Mouse (Mus musculus) MEL (cell line): Measurements from ENCODE around the gene Nars2. TPM values are rescaled to one million over a fixed set of nuclear protein-coding genes. Genes with fewer than 3 reads are reported as not detected.

Experiments used
- DNase-seq: peaks from one replicate; pipeline ENCODE4 v3.0.0; 2011; ENCODE audit warnings: low read depth, low spot score
- H3K27ac ChIP-seq: 2 replicates; pipeline ENCODE4 v1.5.1; 2012; ENCODE audit warnings: low read depth, mild to moderate bottlenecking, control low read depth, low read length, moderate library complexity; ENCODE audit not compliant: control insufficient read depth
- H3K27me3 ChIP-seq, 2 experiments: fragments of 150-350 bp in 1 of 2; sonication (generic) in 1 of 2; 2 replicates each; pipeline ENCODE4 v1.6.1; 2012; ENCODE audit warnings: low read length in 2 of 2, mild to moderate bottlenecking in 2 of 2, improper control_type of control experiment in 1 of 2, moderate library complexity in 1 of 2; ENCODE audit not compliant: insufficient read depth in 2 of 2, control insufficient read depth in 1 of 2
- H3K36me3 ChIP-seq, 2 experiments: 2 replicates each; pipeline ENCODE4 v1.6.1; 2012 to 2014; ENCODE audit warnings: low read length in 2 of 2, improper control_type of control experiment in 1 of 2, inconsistent platforms in 1 of 2, mild to moderate bottlenecking in 1 of 2; ENCODE audit not compliant: insufficient read depth in 2 of 2, control insufficient read depth in 1 of 2
- H3K4me1 ChIP-seq, 2 experiments: fragments of 150-350 bp in 1 of 2; sonication (generic) in 1 of 2; 2 replicates each; pipeline ENCODE4 v1.6.1; 2012; ENCODE audit warnings: low read length in 2 of 2, improper control_type of control experiment in 1 of 2, mild to moderate bottlenecking in 1 of 2; ENCODE audit not compliant: insufficient read depth in 2 of 2, control insufficient read depth in 1 of 2
- H3K4me3 ChIP-seq, 2 experiments: fragments of 150-350 bp in 1 of 2; sonication (generic) in 1 of 2; 2 replicates each; pipeline ENCODE4 v1.5.1; 2012; ENCODE audit warnings: low read depth in 2 of 2, low read length in 2 of 2, mild to moderate bottlenecking in 2 of 2, moderate library complexity in 2 of 2, control low read depth in 1 of 2, improper control_type of control experiment in 1 of 2; ENCODE audit not compliant: control insufficient read depth in 1 of 2, insufficient read depth in 1 of 2
- H3K79me2 ChIP-seq: 2 replicates; pipeline ENCODE4 v1.6.1; 2012; ENCODE audit warnings: mild to moderate bottlenecking, low read length, moderate library complexity; ENCODE audit not compliant: control insufficient read depth, poor library complexity, insufficient read depth
- H3K9ac ChIP-seq: 2 replicates; pipeline ENCODE4 v1.6.1; 2012; ENCODE audit warnings: low read depth, mild to moderate bottlenecking, control low read depth, low read length, moderate library complexity; ENCODE audit not compliant: control insufficient read depth, poor library complexity, severe bottlenecking
- H3K9me3 ChIP-seq: fragments of 150-350 bp; sonication (generic); replicated peaks from 2 replicates; pipeline ENCODE4 v1.6.1; 2012; ENCODE audit warnings: mild to moderate bottlenecking, low read length, improper control_type of control experiment, moderate library complexity; ENCODE audit not compliant: insufficient read depth
- BHLHE40 ChIP-seq: IDR thresholded peaks from 2 replicates; pipeline ENCODE4 v1.6.1; 2012; ENCODE audit warnings: low read depth, mild to moderate bottlenecking, inconsistent platforms, low read length, improper control_type of control experiment, borderline replicate concordance
- CHD1 ChIP-seq: IDR thresholded peaks from 2 replicates; pipeline ENCODE4 v1.6.1; 2012; ENCODE audit warnings: low read depth, mild to moderate bottlenecking, inconsistent platforms, low read length, improper control_type of control experiment
- CHD2 ChIP-seq: IDR thresholded peaks from 2 replicates; pipeline ENCODE4 v1.6.1; 2011; ENCODE audit warnings: low read length, improper control_type of control experiment
- E2F4 ChIP-seq: IDR thresholded peaks from 2 replicates; pipeline ENCODE4 v1.6.1; 2011; ENCODE audit warnings: low read depth, low read length, improper control_type of control experiment, borderline replicate concordance
- ELF1 ChIP-seq: IDR thresholded peaks from 2 replicates; pipeline ENCODE4 v1.6.1; 2014; ENCODE audit warnings: low read depth, mild to moderate bottlenecking, inconsistent platforms, low read length, improper control_type of control experiment, moderate library complexity
- EP300 ChIP-seq, 2 experiments: IDR thresholded peaks; 2 replicates each; pipeline ENCODE4 v1.6.1; 2011; ENCODE audit warnings: improper control_type of control experiment in 2 of 2, low read length in 2 of 2, low read depth in 1 of 2, mild to moderate bottlenecking in 1 of 2
- GABPA ChIP-seq: IDR thresholded peaks from 2 replicates; pipeline ENCODE4 v1.6.1; 2012; ENCODE audit warnings: low read depth, mild to moderate bottlenecking, inconsistent platforms, low read length, improper control_type of control experiment, moderate library complexity
- GATA1 ChIP-seq: IDR thresholded peaks from 2 replicates; pipeline ENCODE4 v1.6.1; 2011; ENCODE audit warnings: low read depth, low read length, improper control_type of control experiment
- JUND ChIP-seq: IDR thresholded peaks from 2 replicates; pipeline ENCODE4 v1.6.1; 2011; ENCODE audit warnings: low read depth, mild to moderate bottlenecking, improper control_type of control experiment, low read length
- KAT2A ChIP-seq: conservative IDR thresholded peaks from 2 replicates; pipeline ENCODE4 v1.6.1; 2012; ENCODE audit warnings: low read depth, low read length, improper control_type of control experiment, inconsistent platforms
- MAFK ChIP-seq: IDR thresholded peaks from 2 replicates; pipeline ENCODE4 v1.6.1; 2011; ENCODE audit warnings: low read depth, mild to moderate bottlenecking, low read length, improper control_type of control experiment, borderline replicate concordance
- MAZ ChIP-seq: IDR thresholded peaks from 2 replicates; pipeline ENCODE4 v1.6.1; 2012; ENCODE audit warnings: low read depth, mild to moderate bottlenecking, inconsistent platforms, low read length, improper control_type of control experiment
- MEF2A ChIP-seq: IDR thresholded peaks from 2 replicates; pipeline ENCODE4 v1.6.1; 2014; ENCODE audit warnings: low read depth, mild to moderate bottlenecking, inconsistent platforms, low read length, improper control_type of control experiment; ENCODE audit not compliant: poor library complexity, insufficient replicate concordance, severe bottlenecking; ENCODE audit errors: extremely low read depth
- MXI1 ChIP-seq: IDR thresholded peaks from 2 replicates; pipeline ENCODE4 v1.6.1; 2011; ENCODE audit warnings: mild to moderate bottlenecking, low read depth, low read length, improper control_type of control experiment
- MYB ChIP-seq: IDR thresholded peaks from 2 replicates; pipeline ENCODE4 v1.6.1; 2011; ENCODE audit warnings: mild to moderate bottlenecking, low read depth, low read length, improper control_type of control experiment
- NRF1 ChIP-seq: IDR thresholded peaks from 2 replicates; pipeline ENCODE4 v1.6.1; 2014; ENCODE audit warnings: low read depth, mild to moderate bottlenecking, inconsistent platforms, low read length, improper control_type of control experiment, moderate library complexity; ENCODE audit not compliant: poor library complexity, insufficient read depth, severe bottlenecking
- POLR2A ChIP-seq, 2 experiments: IDR thresholded peaks; 2 replicates each; pipeline ENCODE4 v1.6.1; 2011 to 2012; ENCODE audit warnings: low read length in 2 of 2, mild to moderate bottlenecking in 2 of 2, control low read depth in 1 of 2, improper control_type of control experiment in 1 of 2, low read depth in 1 of 2, moderate library complexity in 1 of 2; ENCODE audit not compliant: control insufficient read depth in 1 of 2, insufficient read depth in 1 of 2, poor library complexity in 1 of 2
- RCOR1 ChIP-seq: IDR thresholded peaks from 2 replicates; pipeline ENCODE4 v1.6.1; 2012; ENCODE audit warnings: low read depth, mild to moderate bottlenecking, inconsistent platforms, low read length, improper control_type of control experiment
- TAL1 ChIP-seq: IDR thresholded peaks from 2 replicates; pipeline ENCODE4 v1.6.1; 2012; ENCODE audit warnings: mild to moderate bottlenecking, inconsistent platforms, low read length, moderate library complexity, mixed read lengths
- TBP ChIP-seq: IDR thresholded peaks from 2 replicates; pipeline ENCODE4 v1.8.0; 2011; ENCODE audit warnings: low read depth, low read length, improper control_type of control experiment
- USF2 ChIP-seq, 2 experiments: IDR thresholded peaks; 2 replicates each; pipeline ENCODE4 v1.6.1; 2011 to 2012; ENCODE audit warnings: improper control_type of control experiment in 2 of 2, low read length in 2 of 2, borderline replicate concordance in 1 of 2, inconsistent platforms in 1 of 2, low read depth in 1 of 2, mild to moderate bottlenecking in 1 of 2; ENCODE audit not compliant: insufficient read depth in 1 of 2
- ZC3H11A ChIP-seq: IDR thresholded peaks from 2 replicates; pipeline ENCODE4 v1.6.1; 2012; ENCODE audit warnings: low read depth, mild to moderate bottlenecking, inconsistent platforms, low read length, improper control_type of control experiment
- ZNF384 ChIP-seq: IDR thresholded peaks from 2 replicates; pipeline ENCODE4 v1.6.1; 2012; ENCODE audit warnings: low read depth, mild to moderate bottlenecking, inconsistent platforms, low read length, improper control_type of control experiment
- polyA plus RNA-seq, 2 experiments: library from polyadenylated mRNA; stranded (reverse) in 1 of 2; unstranded in 1 of 2; fragments of >175 nt in 1 of 2; fragments of >200 nt in 1 of 2; gene quantifications; 2 replicates each; pipeline versions ENCODE4 v1.2.1 to v1.2.4; 2012; ENCODE audit warnings: low replicate concordance in 2 of 2, low read depth in 1 of 2; ENCODE audit not compliant: insufficient read length in 2 of 2, insufficient read depth in 1 of 2, missing spikeins in 1 of 2
- total RNA-seq: library from RNA; depleted of rRNA; stranded (reverse); fragments of 300-350 nt; gene quantifications from 2 replicates; pipeline ENCODE4 v1.2.3, GENCODE M21; 2012

The Nars2 gene
- total and polyA plus RNA-seq, 3 experiments, result 14.7 to 22.9 TPM; not detected in 1

DNA sequence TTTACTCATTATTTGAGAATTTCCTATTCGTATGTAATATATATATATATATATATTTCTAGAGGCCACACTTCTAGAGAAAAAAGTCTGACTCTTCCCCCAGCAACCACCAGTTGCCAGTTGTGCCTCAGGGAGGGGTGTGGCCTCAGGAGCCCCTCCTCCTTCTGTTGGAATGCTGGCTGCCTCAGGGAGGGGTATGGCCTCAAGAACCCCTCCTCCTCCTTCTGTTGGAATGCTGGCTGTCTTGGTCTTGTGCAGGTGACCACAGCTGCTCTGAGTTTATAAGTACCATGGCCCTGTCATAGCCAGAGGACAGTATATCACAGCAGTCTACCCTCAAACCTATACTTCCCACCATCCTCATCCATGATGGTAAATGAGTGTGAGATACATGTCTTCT is 91.7 kb downstream of the Nars2 start:
- TF ChIP-seq MAZ (no peak), JUND (no peak), CHD1 (no peak), MAFK (no peak), MXI1 (no peak), USF2 (IDR thresholded peaks at IDR 0.05; ENCODE audit: borderline replicate concordance in 1 of 2, insufficient read depth in 1 of 2, low read depth in 1 of 2, low read length in 2 of 2) (no peak), MYB (no peak), ZC3H11A (no peak), ELF1 (no peak), TAL1 (no peak), NRF1 (no peak)
- no peak for DNase-seq
- H3K9me3 ChIP-seq, result no peaks in the 10 kb centered on the region
- H3K4me3 ChIP-seq, result no peak overlapping the region
- H3K27me3 ChIP-seq, result no peaks in the 10 kb centered on the region
- H3K9ac ChIP-seq, result no peak overlapping the region
- H3K36me3 ChIP-seq, result peaks cover 0 to 13% of the 10 kb centered on the region in 2 experiments; a peak in 2 of 4 replicates
- no peaks in the 10 kb centered on the region for H3K79me2 ChIP-seq
- H3K4me1 ChIP-seq, result no peaks in the 10 kb centered on the region; a peak in 1 of 4 replicates
- no peak overlapping the region for H3K27ac ChIP-seq

DNA sequence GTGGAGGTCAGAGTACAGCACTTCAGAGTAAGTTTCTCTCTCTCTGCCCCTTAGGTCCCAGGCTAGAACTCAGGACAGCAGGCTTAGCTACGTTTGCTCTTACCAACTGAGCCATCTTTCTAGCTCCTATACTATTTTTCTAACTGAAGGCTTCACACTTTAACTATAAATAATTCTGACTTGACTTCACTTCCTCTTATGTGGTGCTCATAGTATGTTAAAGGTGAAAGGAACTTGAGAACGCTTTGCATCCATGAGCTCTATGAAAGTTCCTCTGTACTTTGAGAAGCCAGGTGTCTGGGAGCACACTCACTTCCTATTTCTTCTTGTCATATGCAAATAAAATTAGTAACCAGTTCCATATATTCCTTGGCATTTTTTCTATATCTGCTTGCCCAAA is 109.7 kb downstream of the Nars2 start:
- Histone ChIP-seq H3K27ac (no peak overlapping the region), H3K9me3 (no peaks in the 10 kb centered on the region), H3K9ac (no peak overlapping the region), H3K36me3 (peaks cover 0 to 7% of the 10 kb centered on the region in 2 experiments; a peak in 2 of 4 replicates), H3K27me3 (no peaks in the 10 kb centered on the region), H3K79me2 (no peaks in the 10 kb centered on the region), H3K4me1 (no peaks in the 10 kb centered on the region), H3K4me3 (no peak overlapping the region)
- TF ChIP-seq BHLHE40 (no peak), E2F4 (no peak), GATA1 (no peak), USF2 (IDR thresholded peaks at IDR 0.05; ENCODE audit: borderline replicate concordance in 1 of 2, insufficient read depth in 1 of 2, low read depth in 1 of 2, low read length in 2 of 2) (no peak), EP300 (IDR thresholded peaks at IDR 0.05; ENCODE audit: low read depth in 1 of 2, low read length in 2 of 2) (no peak), KAT2A (no peak), TAL1 (no peak), TBP (no peak), RCOR1 (no peak), MEF2A (no peak), POLR2A (IDR thresholded peaks at IDR 0.05; ENCODE audit: control insufficient read depth in 1 of 2, insufficient read depth in 1 of 2, low read depth in 1 of 2, low read length in 2 of 2, poor library complexity in 1 of 2) (no peak), CHD2 (no peak), ZNF384 (no peak), GABPA (no peak)
- DNase-seq, result no peak
